Mouse (Mus musculus) lung, postnatal 10 days (tissue): Measurements from ENCODE around the gene Eva1a.

ENCODE experiments used
- DNase-seq: peaks from one replicate; pipeline ENCODE4 v3.0.0; 2021

Gene Eva1a

DNA sequence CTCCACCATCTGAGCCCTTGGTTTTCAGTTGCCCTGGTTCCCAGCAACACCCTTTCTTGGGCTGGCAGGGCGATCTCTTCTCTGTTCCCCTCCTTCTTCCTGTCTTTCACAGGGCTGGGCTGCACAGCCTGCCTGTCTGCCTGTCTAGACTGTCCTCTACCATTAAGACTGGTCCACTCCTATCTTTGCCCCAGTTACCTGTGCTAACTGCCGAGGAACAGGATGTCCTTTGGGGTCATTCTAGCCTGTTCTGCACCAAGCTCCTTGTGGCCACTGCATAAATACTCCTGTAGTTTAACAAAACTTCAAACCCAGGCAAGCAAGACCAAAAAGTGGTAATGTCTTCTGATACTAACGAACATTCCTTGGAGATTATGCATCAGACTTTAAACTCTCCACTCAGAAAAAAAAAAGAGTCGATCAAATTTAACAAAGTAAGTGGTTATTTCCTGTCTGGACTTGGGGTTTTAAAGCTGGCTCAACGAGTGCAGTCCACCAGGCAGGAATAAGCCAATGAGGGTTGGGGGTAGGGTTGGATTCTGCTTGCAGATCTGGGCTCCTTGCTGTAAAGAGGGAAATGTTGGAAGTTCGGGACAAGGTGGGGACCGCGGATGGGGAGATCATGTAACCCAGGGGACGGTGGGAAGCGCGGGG is at the start of gene Eva1a:
Gene Eva1a, plus strand, starts transcription at position 210 of the 654 bp plus-strand sequence.
- DNase-seq, result no peak

GRCm38 (mm10) chr6:82012392-82012791 is 28.5 kb upstream of the Eva1a start:
- DNase-seq, result no peak

- no peak for DNase-seq
These were observed 19.8 kb upstream of the Eva1a start for GRCm38 (mm10) chr6:82021074-82021473.

GRCm38 (mm10) chr6:82021494-82021893 is 19.3 kb upstream of the Eva1a start:
- DNase-seq, result no peak

- peak; percentile 77 for DNase-seq
These were observed 11.0 kb upstream of the Eva1a start for GRCm38 (mm10) chr6:82029611-82030510.

DNA sequence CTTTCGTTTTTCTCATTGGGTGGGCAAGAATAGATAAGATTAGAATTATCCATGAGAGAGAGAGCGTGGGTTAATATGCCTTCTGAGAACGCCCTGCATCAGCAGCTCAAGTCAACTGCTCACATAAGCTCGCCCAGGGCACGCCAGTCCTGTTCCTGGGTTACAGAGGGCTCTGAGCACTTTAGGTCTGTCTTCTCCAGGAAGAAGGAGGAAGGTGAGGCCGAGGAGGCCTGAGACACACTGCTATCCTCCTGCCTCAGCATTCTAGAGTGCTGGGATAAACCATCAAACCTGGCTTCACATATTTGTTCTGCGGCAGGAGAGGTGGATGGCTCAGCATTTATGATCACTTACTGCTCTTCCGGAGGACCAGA is 10.3 kb upstream of the Eva1a start:
- no peak for DNase-seq

DNA sequence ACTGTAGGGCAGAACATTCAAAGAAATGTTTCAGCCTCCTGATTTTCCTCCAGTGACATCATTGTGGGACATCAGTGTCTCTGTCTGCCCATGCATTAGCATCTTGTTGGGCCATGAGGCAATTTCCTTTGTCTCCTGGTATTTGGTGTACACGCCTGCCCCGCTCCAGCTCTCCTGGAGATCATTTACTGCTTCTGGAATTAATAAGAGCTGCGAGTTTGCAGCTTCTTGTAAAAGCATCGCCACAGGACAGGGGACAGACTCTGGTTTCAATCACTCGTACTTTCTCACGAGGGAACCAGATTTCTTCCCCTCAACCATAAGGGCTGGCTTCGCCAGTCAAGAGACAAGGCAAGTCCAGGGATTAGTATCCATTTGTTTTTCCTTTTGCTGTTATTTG is 3.6 kb upstream of the Eva1a start:
- DNase-seq, result no peak

GRCm38 (mm10) chr6:82039193-82039592 is 1.6 kb upstream of the Eva1a start:
- DNase-seq, result no peak

GRCm38 (mm10) chr6:82039968-82040367 is 875 bp upstream of the Eva1a start:
- DNase-seq, result peak; percentile 55

- DNase-seq, result peak; percentile 72
These were observed 849 bp downstream of the Eva1a start for GRCm38 (mm10) chr6:82041488-82042295.

DNA sequence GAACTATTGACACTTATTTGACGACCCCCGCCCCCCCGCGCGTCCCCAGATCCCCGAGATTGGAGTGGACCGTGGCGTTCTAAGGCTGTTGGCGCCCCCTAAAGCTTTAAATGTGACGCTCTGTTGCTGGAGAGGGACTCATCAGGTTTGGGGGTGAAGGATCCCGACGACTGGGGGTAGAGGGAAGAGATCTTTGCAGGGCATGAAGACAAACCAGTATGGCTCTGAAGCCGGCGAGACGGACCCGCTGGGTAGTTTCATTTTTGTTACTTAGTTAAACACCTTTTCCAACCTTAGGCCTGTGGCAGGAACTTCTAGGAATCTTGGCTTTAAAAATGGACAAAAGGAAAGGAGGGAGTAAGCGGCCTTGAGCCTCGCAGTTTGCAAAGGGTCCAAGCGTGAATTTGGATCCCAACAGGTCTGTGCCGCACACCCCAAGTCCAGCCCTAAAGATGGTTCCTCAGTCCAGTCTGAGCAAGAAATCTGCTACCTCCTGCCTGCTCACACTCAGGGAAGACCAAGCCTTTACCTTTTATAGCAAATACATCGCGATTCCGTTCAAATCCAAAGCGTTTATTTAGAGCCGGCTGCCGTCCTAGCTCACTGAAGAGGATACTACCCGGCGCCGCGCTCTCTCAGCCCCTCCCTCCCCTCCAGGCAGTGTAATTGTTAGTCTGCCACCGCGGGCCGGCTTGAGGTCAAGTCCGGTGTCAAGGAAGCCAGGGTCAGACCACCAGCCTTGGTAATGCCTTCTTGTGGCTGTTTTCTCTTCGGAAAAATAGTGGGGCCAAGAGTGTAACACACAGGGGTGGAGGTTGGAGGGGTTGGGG is 1.7 kb downstream of the Eva1a start:
- DNase-seq, result peak; percentile 79

DNA sequence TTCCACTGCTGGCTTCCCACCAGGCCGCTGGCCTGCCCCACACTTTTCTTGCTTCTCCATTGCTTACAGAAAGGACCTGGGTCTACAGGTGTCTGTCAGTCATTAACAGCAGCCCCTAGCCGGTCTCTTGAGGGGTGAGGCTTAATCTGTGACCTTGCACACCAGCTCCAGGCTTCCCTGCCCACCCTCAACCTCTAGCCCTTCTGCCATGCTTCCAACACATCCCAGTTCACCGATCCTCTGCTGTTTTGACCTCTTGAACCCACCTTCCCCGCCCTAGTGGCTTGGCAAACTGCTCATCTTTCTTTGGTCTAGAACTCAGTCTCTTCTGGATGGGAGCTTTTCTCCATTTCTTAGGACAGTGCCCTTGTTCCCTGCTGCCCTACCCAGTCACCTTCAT is 2.8 kb downstream of the Eva1a start:
- DNase-seq, result no peak

DNA sequence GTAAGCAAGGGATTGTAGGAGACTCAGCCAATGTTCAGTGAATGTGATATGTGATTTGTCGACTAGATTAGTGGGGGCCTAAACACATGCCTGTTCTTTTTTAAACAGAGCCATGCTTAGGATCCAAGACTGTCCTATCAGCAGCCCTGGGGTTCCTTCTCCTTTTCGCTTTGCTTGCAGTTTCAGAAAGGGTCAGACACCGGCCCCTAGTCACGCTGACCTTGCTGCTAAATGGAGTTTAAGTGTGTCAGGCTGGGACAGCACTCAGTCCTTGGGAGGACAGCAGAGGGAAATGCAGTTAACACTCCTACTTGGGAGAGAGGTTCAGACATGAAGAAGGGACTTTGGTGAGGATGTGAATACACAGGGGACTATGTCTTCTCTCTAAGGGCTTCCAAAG is 3.7 kb downstream of the Eva1a start:
- DNase-seq, result no peak

- DNase-seq, result no peak
These were observed 7.1 kb downstream of the Eva1a start for GRCm38 (mm10) chr6:82047977-82048376.

- DNase-seq, result no peak
These were observed 9.4 kb downstream of the Eva1a start for GRCm38 (mm10) chr6:82050201-82050600.

DNA sequence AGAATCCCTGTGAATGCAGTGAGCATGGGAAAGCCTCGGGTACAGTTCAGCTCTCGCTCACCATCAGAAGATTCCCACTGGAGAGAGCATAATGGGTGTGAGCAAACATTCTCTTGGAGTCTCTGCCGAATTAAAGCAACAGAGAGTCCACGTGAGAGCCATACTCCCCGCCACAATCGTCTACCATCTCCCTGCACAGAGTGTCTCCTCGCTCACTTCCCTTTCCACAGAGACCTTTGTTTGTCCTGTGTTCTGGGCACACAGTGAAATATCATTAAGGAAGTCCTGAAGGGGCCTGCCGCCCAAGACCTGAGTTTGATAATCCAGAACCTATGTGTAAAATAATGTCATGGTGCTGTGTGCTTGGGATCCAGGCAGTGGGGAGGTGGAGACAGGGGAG is 10.7 kb downstream of the Eva1a start:
- DNase-seq, result no peak

- DNase-seq, result no peak
These were observed 11.3 kb downstream of the Eva1a start for GRCm38 (mm10) chr6:82052047-82052725.

- peak; percentile 47 for DNase-seq
These were observed 11.9 kb downstream of the Eva1a start for GRCm38 (mm10) chr6:82052726-82053118.

GRCm38 (mm10) chr6:82054854-82055253 is 14.0 kb downstream of the Eva1a start:
- no peak for DNase-seq

DNA sequence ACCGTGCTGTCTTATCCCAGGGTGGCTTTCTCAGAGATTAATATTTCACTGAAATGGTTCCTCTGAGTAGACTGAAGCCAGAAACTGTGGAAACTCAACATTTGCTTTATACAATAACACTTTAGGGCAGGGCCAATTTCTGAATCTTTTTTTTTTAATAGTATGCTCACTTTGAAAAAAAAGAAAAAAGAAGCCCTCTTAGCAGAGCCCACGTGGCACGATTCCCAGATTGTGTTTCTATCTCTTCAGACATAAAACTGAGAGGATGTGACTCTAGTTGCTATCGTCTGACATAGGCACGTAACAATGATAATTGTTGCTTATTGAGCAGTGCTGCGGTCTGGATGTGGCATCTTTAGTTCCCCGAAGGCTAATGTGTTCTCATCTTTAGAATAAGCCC is 19.1 kb downstream of the Eva1a start:
- DNase-seq, result peak; percentile 36

DNA sequence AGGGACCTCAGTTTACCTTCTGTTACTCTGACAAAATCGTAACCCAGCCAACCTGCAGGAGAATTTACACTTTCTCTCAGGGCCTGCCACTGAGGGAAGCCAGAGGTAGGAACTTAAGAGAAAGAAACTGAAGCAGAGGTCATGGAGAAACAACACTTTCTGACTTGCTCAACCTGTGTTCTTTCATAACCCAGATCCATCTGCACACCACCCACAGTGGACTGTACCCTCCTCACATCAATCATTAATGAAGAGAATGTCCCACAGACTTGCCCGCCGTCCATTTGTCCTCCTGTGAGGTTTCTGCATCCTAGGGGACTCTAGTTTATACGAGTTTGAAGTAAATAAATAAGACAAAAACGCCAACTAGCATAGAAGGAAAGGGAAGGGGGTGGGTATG is 24.4 kb downstream of the Eva1a start:
- DNase-seq, result no peak

- peak; percentile 55 for DNase-seq
These were observed 25.8 kb downstream of the Eva1a start for GRCm38 (mm10) chr6:82066515-82067081.
